Mouse (Mus musculus): ENCODE measurements at regions not wholly inside any gene's neighbourhood (a gene's known extent, or its start where the extent isn't known, plus 50 kb on each side); places are given as distances from the start of the nearest gene placed in this dataset.

GRCm38 (mm10) chr16:50852081-50852480 is 261.1 kb upstream of the Ccdc54 start:
- TF ChIP-seq CTCF (IDR thresholded peaks at IDR 0.05; ENCODE audit: control insufficient read depth, insufficient read depth, insufficient read length) (no peak), CEBPB (IDR thresholded peaks at IDR 0.05; ENCODE audit: low read depth) (no peak), FOSL1 (IDR thresholded peaks at IDR 0.05; ENCODE audit: insufficient read depth, low read length, poor library complexity, severe bottlenecking) (no peak), USF1 (IDR thresholded peaks at IDR 0.05; ENCODE audit: low read depth) (no peak), MAX (IDR thresholded peaks at IDR 0.05) (no peak)

Measured in C2C12 (cell line).